Mouse (Mus musculus): Measurements from ENCODE around the gene Ube4a. TPM values are rescaled to one million over a fixed set of nuclear protein-coding genes. Genes with fewer than 3 reads are reported as not detected.
A peak's percentile ranks its signal among the peaks of the same experiment; 100 is the strongest.
"Not testable (repeated sequence)": the region's sequence is repeated elsewhere in the genome, so short reads cannot be mapped to it uniquely, and the experiment has no call there.

The Ube4a gene
- polyA plus RNA-seq, 2 experiments from 2014 or later, result 26.6 to 40.4 TPM

GRCm38 (mm10) chr9:44980242-44980641, 14.8 kb upstream of the Ube4a start, which contains the start of gene Cd3g:
Cd3g (minus strand) TSS chr9:44980431.
- ATAC-seq, result peak; percentile 89

GRCm38 (mm10) chr9:44979806-44980205, 14.4 kb upstream of the Ube4a start:
- no peak for ATAC-seq

GRCm38 (mm10) chr9:44977813-44978212, 12.4 kb upstream of the Ube4a start:
- no peak for ATAC-seq

- ATAC-seq, result no peak
Observed at GRCm38 (mm10) chr9:44969450-44969849, 4.0 kb upstream of the Ube4a start.

GRCm38 (mm10) chr9:44967763-44968162, 2.4 kb upstream of the Ube4a start:
- ATAC-seq, result not testable (repeated sequence)

- ATAC-seq, result peak; percentile 63
Observed at GRCm38 (mm10) chr9:44966815-44967242, 1.4 kb upstream of the Ube4a start.

- no peak for ATAC-seq
Observed at GRCm38 (mm10) chr9:44965833-44966466, 550 bp upstream of the Ube4a start.

GRCm38 (mm10) chr9:44954432-44954831, 11.0 kb downstream of the Ube4a start:
- ATAC-seq, result peak; percentile 89

- no peak for ATAC-seq
Observed at GRCm38 (mm10) chr9:44947836-44948235, 17.6 kb downstream of the Ube4a start.

GRCm38 (mm10) chr9:44946185-44946695, 19.2 kb downstream of the Ube4a start:
- no peak for ATAC-seq

GRCm38 (mm10) chr9:44942421-44942820, 23.0 kb downstream of the Ube4a start:
- no peak for ATAC-seq

GRCm38 (mm10) chr9:44941756-44942155, 23.6 kb downstream of the Ube4a start:
- no peak for ATAC-seq

- no peak for ATAC-seq
Observed at GRCm38 (mm10) chr9:44921543-44921942, 43.9 kb downstream of the Ube4a start.

- peak; percentile 20 for ATAC-seq
Observed at GRCm38 (mm10) chr9:44921123-44921468, 44.3 kb downstream of the Ube4a start.

- peak; percentile 71 for ATAC-seq
Observed at GRCm38 (mm10) chr9:44920374-44921122, 44.9 kb downstream of the Ube4a start, which contains the start of gene Atp5l. Atp5l (minus strand) TSS chr9:44920742.

- ATAC-seq, result no peak
Observed at GRCm38 (mm10) chr9:44919606-44920005, 45.8 kb downstream of the Ube4a start.

- peak; percentile 68 for ATAC-seq
Observed at GRCm38 (mm10) chr9:44916196-44916595, 49.2 kb downstream of the Ube4a start.

GRCm38 (mm10) chr9:44914706-44915105, 50.7 kb downstream of the Ube4a start:
- no peak for ATAC-seq

- no peak for ATAC-seq
Observed at GRCm38 (mm10) chr9:44911365-44911764, 54.0 kb downstream of the Ube4a start.

- ATAC-seq, result no peak
Observed at GRCm38 (mm10) chr9:44905620-44906019, 59.8 kb downstream of the Ube4a start.

- no peak for ATAC-seq
Observed at GRCm38 (mm10) chr9:44904964-44905363, 60.4 kb downstream of the Ube4a start.

GRCm38 (mm10) chr9:44903856-44904255, 61.5 kb downstream of the Ube4a start:
- ATAC-seq, result no peak

GRCm38 (mm10) chr9:44900402-44900801, 65.0 kb downstream of the Ube4a start:
- no peak for ATAC-seq

- ATAC-seq, result no peak
Observed at GRCm38 (mm10) chr9:44899716-44900115, 65.7 kb downstream of the Ube4a start.
